Mouse (Mus musculus): ENCODE measurements around the gene Cdh13. TPM values are rescaled to one million over a fixed set of nuclear protein-coding genes. Genes with fewer than 3 reads are reported as not detected.

Cdh13 gene
- polyA plus RNA-seq, 1 experiment from 2014 or later: 198 TPM

DNA sequence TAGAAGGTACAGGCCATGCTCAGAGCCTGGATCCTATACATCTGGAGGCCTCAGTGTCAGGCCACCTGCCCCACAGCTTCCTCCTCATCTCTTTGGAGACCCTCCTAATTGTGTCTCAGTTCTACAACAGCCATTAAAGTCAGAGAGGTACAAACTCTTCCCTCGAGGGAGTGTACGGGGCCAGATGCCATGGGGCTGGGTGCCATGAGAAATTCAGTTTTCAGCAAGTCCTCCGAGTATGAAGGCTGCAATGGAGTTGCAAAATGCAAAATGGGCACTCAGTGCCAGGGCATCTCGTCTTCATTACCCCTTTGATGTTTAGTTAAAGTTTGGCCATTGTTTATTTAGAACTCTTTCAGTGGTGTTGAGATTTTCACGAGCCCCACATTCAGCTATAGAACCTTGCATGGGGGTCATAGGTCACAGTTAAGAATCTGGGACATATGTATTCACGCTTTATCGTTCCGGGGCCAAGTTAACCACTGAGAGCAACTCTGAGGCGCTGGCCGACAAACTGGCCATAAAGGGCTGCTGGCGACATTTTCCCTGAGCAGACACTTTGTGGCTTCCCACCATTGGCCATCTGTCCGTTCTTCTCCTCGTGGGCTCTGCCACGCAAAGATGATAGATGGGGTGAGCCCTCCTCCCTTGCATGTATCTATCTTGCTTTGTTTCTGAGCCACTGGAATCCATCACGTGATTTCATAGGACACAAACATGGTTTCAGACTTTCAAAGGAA, 681.7 kb downstream of the Cdh13 start:
- Histone ChIP-seq H3K27me3 (ENCODE audit: control insufficient read depth, insufficient read depth, low read length) (no peaks in the 10 kb centered on the region), H3K4me3 (ENCODE audit: low read depth, low read length) (no peak overlapping the region), H3K4me2 (ENCODE audit: low read depth, low read length) (no peak overlapping the region), H3K9me3 (ENCODE audit: control insufficient read depth, low read length) (no peaks in the 10 kb centered on the region), H3K9ac (replicated peaks; ENCODE audit: low read depth, low read length) (no peak overlapping the region), H3K4me1 (ENCODE audit: control insufficient read depth, insufficient read depth, low read length) (0 out of 2 replicates have a peak, but pooled peaks cover 7% of the 10 kb centered on the region), H3K36me3 (ENCODE audit: control insufficient read depth, insufficient read depth, low read length) (no peaks in the 10 kb centered on the region), H3K27ac (ENCODE audit: low read depth, low read length) (no peak overlapping the region)
- 84% methylated on average over 15 of the region's 15 CpGs for WGBS
- no peak for ATAC-seq (ENCODE audit: low read depth)

DNA sequence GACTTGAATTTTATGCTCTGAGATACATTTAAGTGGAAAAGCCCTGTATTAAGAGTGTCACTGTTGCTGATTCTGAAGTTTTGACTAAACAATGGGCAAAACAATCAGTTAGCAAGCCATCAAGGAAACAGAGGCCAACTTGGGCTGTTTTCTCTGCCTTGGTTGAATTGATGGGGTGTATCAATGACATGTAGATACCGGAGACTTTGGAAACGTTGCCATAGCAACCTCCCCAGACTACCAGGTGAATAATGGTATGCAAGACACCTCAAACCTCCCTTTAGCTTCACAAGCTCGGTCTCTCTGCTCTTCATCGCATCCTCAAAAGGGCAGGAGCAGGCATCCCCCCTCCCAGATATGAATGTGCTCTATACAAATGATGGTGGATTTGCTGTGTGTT, 685.4 kb downstream of the Cdh13 start:
- Histone ChIP-seq H3K9ac (replicated peaks; ENCODE audit: low read depth, low read length) (no peak overlapping the region), H3K4me2 (ENCODE audit: low read depth, low read length) (no peak overlapping the region), H3K4me1 (ENCODE audit: control insufficient read depth, insufficient read depth, low read length) (0 out of 2 replicates have a peak, but pooled peaks cover 7% of the 10 kb centered on the region), H3K27me3 (ENCODE audit: control insufficient read depth, insufficient read depth, low read length) (no peaks in the 10 kb centered on the region), H3K27ac (ENCODE audit: low read depth, low read length) (no peak overlapping the region), H3K9me3 (ENCODE audit: control insufficient read depth, low read length) (no peaks in the 10 kb centered on the region), H3K4me3 (ENCODE audit: low read depth, low read length) (no peak overlapping the region), H3K36me3 (ENCODE audit: control insufficient read depth, insufficient read depth, low read length) (no peaks in the 10 kb centered on the region)
- ATAC-seq (ENCODE audit: low read depth): no peak
- WGBS: 65% methylated on average over 4 of the region's 4 CpGs

DNA sequence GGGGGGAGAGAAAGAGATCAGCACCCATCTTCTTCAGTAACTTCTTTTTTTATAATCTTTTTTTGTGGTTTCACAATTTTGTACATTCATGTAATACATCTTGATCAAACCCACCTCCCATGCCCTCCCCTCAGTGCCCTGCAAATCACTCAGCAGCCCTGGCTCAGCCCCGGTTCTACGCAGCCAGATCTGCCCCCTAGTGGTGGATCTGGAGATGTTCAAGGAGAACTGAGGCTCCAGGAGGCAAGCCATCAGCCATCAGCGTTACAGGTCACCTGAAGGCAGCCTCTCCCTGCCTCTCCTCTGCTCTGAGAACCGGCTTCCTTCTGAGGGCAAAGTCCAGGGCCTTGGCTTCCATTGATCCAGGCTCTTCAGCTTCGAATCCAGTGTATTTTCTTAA, 696.3 kb downstream of the Cdh13 start:
- Histone ChIP-seq H3K9ac (replicated peaks; ENCODE audit: low read depth, low read length) (no peak overlapping the region), H3K27ac (ENCODE audit: low read depth, low read length) (no peak overlapping the region), H3K27me3 (ENCODE audit: control insufficient read depth, insufficient read depth, low read length) (no peaks in the 10 kb centered on the region), H3K4me3 (ENCODE audit: low read depth, low read length) (no peak overlapping the region), H3K4me1 (ENCODE audit: control insufficient read depth, insufficient read depth, low read length) (no peaks in the 10 kb centered on the region), H3K4me2 (ENCODE audit: low read depth, low read length) (no peak overlapping the region), H3K36me3 (ENCODE audit: control insufficient read depth, insufficient read depth, low read length) (no peaks in the 10 kb centered on the region), H3K9me3 (ENCODE audit: control insufficient read depth, low read length) (no peaks in the 10 kb centered on the region; the same call in 1 of the 2 replicates)
- ATAC-seq (ENCODE audit: low read depth): no peak
- 29% methylated on average over 5 of the region's 5 CpGs for WGBS

DNA sequence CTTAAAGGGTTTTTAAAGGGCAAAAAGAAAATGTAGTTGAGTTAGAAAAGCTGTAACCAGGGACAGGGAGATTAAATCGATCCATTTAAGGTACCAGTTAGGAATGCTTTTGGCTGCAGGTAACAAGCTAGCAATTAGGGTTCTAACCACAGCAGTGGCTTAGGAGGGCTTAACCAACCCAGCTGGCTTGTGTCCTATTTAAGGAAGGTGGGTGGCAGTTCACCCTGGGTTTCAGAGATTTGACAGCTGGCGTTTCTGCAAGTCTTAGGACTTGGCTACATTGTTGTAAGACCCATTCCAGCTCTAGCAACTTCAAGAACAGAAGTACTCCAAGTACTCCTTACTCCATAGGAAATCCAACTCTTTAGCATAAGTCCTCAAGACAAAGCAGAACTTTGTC, 700.2 kb downstream of the Cdh13 start:
- H3K9ac ChIP-seq (replicated peaks; ENCODE audit: low read depth, low read length): no peak overlapping the region
- ATAC-seq (ENCODE audit: low read depth): no peak
- H3K27me3 ChIP-seq (ENCODE audit: control insufficient read depth, insufficient read depth, low read length): no peaks in the 10 kb centered on the region
- H3K4me2 ChIP-seq (ENCODE audit: low read depth, low read length): no peak overlapping the region
- WGBS: 89% methylated on average over 2 of the region's 2 CpGs
- H3K4me3 ChIP-seq (ENCODE audit: low read depth, low read length): no peak overlapping the region
- H3K27ac ChIP-seq (ENCODE audit: low read depth, low read length): no peak overlapping the region
- no peaks in the 10 kb centered on the region; the same call in 1 of the 2 replicates for H3K9me3 ChIP-seq (ENCODE audit: control insufficient read depth, low read length)
- H3K36me3 ChIP-seq (ENCODE audit: control insufficient read depth, insufficient read depth, low read length): no peaks in the 10 kb centered on the region
- H3K4me1 ChIP-seq (ENCODE audit: control insufficient read depth, insufficient read depth, low read length): no peaks in the 10 kb centered on the region

DNA sequence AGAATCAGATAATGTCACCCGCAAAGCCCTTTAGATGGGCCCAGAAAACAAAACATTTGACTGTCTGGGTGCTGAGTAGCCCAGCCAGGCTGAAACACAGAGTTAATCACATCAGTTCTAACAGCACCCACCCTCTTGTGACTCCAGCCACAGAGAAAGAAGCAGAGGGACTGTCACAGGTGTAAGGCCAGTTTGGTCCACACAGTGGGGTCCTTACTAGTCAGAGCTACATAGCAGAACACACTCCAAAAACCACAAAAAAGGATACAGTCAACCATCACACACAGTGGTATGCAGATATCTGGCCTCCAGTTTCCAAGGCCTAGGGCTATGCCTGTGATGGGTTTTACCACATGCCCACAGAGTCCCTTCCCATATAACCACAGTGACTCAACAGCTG, 703.3 kb downstream of the Cdh13 start:
- no peak overlapping the region for H3K9ac ChIP-seq (replicated peaks; ENCODE audit: low read depth, low read length)
- ATAC-seq (ENCODE audit: low read depth): no peak
- no peak overlapping the region for H3K27ac ChIP-seq (ENCODE audit: low read depth, low read length)
- H3K4me3 ChIP-seq (ENCODE audit: low read depth, low read length): no peak overlapping the region
- no peaks in the 10 kb centered on the region for H3K4me1 ChIP-seq (ENCODE audit: control insufficient read depth, insufficient read depth, low read length)
- no peaks in the 10 kb centered on the region for H3K36me3 ChIP-seq (ENCODE audit: control insufficient read depth, insufficient read depth, low read length)
- H3K9me3 ChIP-seq (ENCODE audit: control insufficient read depth, low read length): no peaks in the 10 kb centered on the region; the same call in 1 of the 2 replicates
- H3K27me3 ChIP-seq (ENCODE audit: control insufficient read depth, insufficient read depth, low read length): no peaks in the 10 kb centered on the region
- 90% methylated on average over 1 of the region's 1 CpGs for WGBS
- no peak overlapping the region for H3K4me2 ChIP-seq (ENCODE audit: low read depth, low read length)

DNA sequence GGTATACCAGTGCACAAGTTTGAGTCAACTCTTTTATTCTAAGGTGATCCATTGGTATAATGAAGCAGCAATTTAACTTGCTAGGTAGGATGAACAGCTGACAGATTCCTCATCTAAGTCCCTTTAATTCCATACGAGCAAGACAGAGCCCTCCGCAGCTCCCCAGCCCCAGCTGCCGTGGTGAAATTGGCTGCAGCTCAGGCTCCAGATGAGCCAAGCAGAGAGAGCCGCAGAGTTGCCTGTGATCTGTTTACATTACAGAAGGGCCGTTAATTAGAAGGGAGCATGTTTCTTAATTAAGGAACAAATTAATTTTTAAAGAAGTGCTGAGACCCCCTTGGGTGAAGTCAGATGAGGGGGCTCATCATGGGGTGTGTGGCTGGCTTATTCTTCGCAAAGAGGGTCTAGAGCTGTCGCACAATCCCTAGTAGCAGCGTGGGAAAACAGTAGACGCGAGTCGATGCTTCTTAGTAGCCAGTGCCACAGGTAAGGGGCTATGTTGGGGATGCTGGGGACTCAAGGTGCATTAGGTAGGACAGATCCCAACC, 712.2 kb downstream of the Cdh13 start:
- no peak overlapping the region for H3K4me3 ChIP-seq (ENCODE audit: low read depth, low read length)
- no peaks in the 10 kb centered on the region for H3K4me1 ChIP-seq (ENCODE audit: control insufficient read depth, insufficient read depth, low read length)
- no peaks in the 10 kb centered on the region for H3K9me3 ChIP-seq (ENCODE audit: control insufficient read depth, low read length)
- WGBS: 47% methylated on average over 11 of the region's 11 CpGs
- no peak overlapping the region for H3K9ac ChIP-seq (replicated peaks; ENCODE audit: low read depth, low read length)
- ATAC-seq (ENCODE audit: low read depth): peak; percentile 71
- H3K27me3 ChIP-seq (ENCODE audit: control insufficient read depth, insufficient read depth, low read length): no peaks in the 10 kb centered on the region
- H3K27ac ChIP-seq (ENCODE audit: low read depth, low read length): no peak overlapping the region
- no peaks in the 10 kb centered on the region for H3K36me3 ChIP-seq (ENCODE audit: control insufficient read depth, insufficient read depth, low read length)
- no peak overlapping the region for H3K4me2 ChIP-seq (ENCODE audit: low read depth, low read length)

DNA sequence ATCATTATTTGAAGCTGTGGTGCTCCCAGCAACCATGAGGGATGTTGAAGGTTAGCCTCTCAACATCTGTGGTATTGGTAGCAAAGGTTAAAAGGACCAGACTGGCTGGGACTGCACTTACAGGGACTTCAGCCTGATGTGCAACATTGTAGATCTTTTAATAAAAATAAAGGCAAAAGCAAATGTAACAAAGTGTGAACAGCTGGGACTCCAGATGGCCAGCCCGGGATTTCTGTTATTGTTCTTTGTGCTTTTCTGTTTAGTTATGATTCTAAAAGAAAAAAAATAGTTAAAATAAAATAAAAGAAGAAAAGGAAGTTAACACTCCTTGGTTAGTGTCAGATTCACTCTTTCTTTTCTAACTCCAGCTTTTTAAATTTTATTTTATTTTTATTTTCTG, 717.1 kb downstream of the Cdh13 start:
- no peak overlapping the region for H3K27ac ChIP-seq (ENCODE audit: low read depth, low read length)
- no peaks in the 10 kb centered on the region for H3K4me1 ChIP-seq (ENCODE audit: control insufficient read depth, insufficient read depth, low read length)
- H3K27me3 ChIP-seq (ENCODE audit: control insufficient read depth, insufficient read depth, low read length): no peaks in the 10 kb centered on the region
- no peak overlapping the region for H3K4me3 ChIP-seq (ENCODE audit: low read depth, low read length)
- H3K36me3 ChIP-seq (ENCODE audit: control insufficient read depth, insufficient read depth, low read length): no peaks in the 10 kb centered on the region
- no peak overlapping the region for H3K4me2 ChIP-seq (ENCODE audit: low read depth, low read length)
- ATAC-seq (ENCODE audit: low read depth): no peak
- WGBS: 85% methylated on average over 1 of the region's 1 CpGs
- no peak overlapping the region for H3K9ac ChIP-seq (replicated peaks; ENCODE audit: low read depth, low read length)
- H3K9me3 ChIP-seq (ENCODE audit: control insufficient read depth, low read length): no peaks in the 10 kb centered on the region

DNA sequence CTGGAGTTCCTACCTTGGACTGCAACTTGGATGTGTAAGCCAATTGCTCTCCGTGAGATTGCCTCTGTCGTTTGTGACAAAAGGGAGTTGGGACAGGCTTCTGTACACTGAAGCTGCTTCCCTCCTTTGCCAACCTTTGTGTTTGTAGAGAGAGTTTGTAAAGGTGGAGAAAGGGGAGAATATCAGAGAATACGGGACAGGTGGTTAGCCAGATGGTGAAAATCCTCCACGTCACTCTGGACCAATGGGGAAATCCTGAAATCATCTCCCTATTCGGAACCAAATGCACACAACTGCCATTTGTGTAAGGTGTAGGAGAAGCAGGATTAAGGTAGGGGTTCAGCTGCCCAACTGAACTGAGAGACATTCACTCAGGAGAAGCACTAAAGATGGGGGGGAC, 721.3 kb downstream of the Cdh13 start:
- H3K4me3 ChIP-seq (ENCODE audit: low read depth, low read length): no peak overlapping the region
- no peaks in the 10 kb centered on the region for H3K4me1 ChIP-seq (ENCODE audit: control insufficient read depth, insufficient read depth, low read length)
- 86% methylated on average over 5 of the region's 5 CpGs for WGBS
- ATAC-seq (ENCODE audit: low read depth): no peak
- H3K9ac ChIP-seq (replicated peaks; ENCODE audit: low read depth, low read length): no peak overlapping the region
- no peaks in the 10 kb centered on the region for H3K27me3 ChIP-seq (ENCODE audit: control insufficient read depth, insufficient read depth, low read length)
- no peak overlapping the region for H3K4me2 ChIP-seq (ENCODE audit: low read depth, low read length)
- H3K9me3 ChIP-seq (ENCODE audit: control insufficient read depth, low read length): no peaks in the 10 kb centered on the region
- no peaks in the 10 kb centered on the region for H3K36me3 ChIP-seq (ENCODE audit: control insufficient read depth, insufficient read depth, low read length)
- H3K27ac ChIP-seq (ENCODE audit: low read depth, low read length): no peak overlapping the region

DNA sequence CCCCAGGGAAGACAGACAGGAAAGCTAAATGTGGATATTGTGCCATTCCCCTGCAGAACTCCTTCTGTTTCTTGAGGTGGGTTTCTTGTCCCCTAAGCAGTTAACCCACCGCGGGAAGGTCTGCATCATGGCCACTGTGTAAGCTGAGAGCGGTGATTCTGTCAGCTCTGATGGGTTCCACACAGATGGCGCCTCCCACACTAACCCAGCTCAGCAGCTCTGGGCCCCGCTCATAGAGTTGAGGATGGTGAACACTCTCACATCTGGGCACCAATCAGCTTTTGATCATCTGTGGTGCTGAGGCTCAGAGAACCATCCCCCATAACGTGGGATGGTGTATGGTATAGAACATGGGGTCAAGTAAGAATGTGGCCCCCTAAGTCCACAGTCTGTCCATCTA, 735.1 kb downstream of the Cdh13 start:
- Histone ChIP-seq H3K4me3 (ENCODE audit: low read depth, low read length) (no peak overlapping the region), H3K27ac (ENCODE audit: low read depth, low read length) (no peak overlapping the region), H3K9me3 (ENCODE audit: control insufficient read depth, low read length) (no peaks in the 10 kb centered on the region), H3K4me1 (ENCODE audit: control insufficient read depth, insufficient read depth, low read length) (peaks cover 12% of the 10 kb centered on the region), H3K4me2 (ENCODE audit: low read depth, low read length) (no peak overlapping the region), H3K27me3 (ENCODE audit: control insufficient read depth, insufficient read depth, low read length) (no peaks in the 10 kb centered on the region), H3K36me3 (ENCODE audit: control insufficient read depth, insufficient read depth, low read length) (no peaks in the 10 kb centered on the region), H3K9ac (replicated peaks; ENCODE audit: low read depth, low read length) (no peak overlapping the region)
- no peak for ATAC-seq (ENCODE audit: low read depth)
- 78% methylated on average over 6 of the region's 6 CpGs for WGBS

Data from neural tube, embryonic 14.5 days (tissue).